Mouse (Mus musculus): ENCODE results near the gene Nudt16l1.
A peak's percentile ranks its signal among the peaks of the same experiment; 100 is the strongest.

Gene Nudt16l1

DNA sequence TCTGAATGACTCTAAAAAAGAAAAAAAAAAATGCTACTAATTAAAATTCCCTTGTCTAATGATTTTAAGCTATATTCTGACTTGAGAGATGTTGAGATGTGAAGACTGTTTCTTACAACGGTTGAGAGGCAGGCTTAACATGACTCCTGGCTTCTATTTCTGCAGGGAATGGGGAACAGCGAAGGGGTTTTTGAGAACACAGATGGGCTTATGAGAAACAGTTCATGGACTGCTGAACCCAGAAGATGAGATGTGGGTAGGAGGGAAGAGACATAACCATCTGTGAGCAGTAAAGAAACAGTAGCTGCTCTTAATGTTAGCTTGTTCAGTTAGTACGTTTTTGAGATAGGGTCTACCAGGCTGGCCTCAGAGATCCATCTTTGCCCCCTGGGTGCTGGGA lies 18.0 kb downstream of the Nudt16l1 start:
- no peak for DNase-seq (ENCODE audit: low spot score in 2 of 2)

DNA sequence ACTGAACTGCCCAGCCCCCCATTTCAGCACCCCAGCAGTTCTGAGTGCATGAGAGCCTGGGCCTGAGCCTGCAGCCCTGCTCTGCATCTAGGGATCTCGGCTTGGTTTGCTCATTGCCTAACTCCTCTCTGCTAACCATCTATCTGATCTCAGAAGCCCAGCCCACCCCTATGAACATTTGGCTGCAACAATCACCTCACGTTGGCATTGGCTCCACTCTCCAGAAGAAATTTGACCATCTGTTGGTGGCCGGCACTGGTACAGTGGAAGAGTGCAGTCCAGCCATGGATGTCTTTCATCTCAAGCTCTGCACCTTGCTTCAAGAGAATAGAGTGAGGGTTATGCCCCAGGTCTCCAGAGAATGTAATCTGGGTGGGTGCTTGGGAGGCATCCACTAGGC lies 18.9 kb downstream of the Nudt16l1 start:
- no peak for DNase-seq (ENCODE audit: low spot score in 2 of 2)

DNA sequence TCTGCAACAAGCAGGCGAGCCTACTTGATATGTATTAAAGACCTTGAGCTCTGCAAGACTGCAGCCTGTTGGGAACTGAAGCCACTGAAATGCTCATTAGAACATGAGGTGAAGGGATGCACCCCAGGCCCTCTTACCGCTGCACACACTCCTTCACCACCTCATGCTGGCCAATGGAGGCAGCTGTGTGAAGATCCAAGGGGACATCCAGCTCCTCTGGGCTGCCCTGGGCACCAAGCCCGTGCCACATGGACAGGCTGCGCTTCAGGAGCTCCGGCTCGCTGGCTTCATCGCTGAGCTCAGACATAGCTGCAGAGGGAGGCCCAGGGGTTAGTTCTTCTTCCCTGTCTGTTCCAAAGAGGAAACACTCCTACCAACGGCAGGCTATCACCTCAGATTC lies 21.7 kb downstream of the Nudt16l1 start:
- DNase-seq (ENCODE audit: low spot score in 2 of 2): no peak

DNA sequence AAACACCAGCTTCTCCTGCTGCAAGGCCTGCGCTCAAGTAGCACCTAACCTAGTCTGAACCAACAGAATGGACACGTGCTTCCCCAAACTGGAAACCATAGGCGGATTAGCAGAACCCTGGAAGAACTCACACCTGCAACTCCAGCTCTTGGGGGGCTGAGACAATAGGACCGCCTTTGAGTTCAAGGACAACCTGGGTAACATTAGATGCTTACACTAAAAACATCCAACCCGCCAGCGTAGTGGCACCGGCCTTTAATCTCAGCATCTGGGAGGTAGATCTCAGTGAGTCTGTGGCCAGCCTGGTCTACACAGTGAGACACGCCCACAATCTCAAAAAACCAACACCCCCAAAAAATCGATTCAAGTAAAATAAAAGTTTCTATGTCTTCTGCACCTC lies 24.8 kb downstream of the Nudt16l1 start:
- DNase-seq (ENCODE audit: low spot score in 2 of 2): no peak

DNA sequence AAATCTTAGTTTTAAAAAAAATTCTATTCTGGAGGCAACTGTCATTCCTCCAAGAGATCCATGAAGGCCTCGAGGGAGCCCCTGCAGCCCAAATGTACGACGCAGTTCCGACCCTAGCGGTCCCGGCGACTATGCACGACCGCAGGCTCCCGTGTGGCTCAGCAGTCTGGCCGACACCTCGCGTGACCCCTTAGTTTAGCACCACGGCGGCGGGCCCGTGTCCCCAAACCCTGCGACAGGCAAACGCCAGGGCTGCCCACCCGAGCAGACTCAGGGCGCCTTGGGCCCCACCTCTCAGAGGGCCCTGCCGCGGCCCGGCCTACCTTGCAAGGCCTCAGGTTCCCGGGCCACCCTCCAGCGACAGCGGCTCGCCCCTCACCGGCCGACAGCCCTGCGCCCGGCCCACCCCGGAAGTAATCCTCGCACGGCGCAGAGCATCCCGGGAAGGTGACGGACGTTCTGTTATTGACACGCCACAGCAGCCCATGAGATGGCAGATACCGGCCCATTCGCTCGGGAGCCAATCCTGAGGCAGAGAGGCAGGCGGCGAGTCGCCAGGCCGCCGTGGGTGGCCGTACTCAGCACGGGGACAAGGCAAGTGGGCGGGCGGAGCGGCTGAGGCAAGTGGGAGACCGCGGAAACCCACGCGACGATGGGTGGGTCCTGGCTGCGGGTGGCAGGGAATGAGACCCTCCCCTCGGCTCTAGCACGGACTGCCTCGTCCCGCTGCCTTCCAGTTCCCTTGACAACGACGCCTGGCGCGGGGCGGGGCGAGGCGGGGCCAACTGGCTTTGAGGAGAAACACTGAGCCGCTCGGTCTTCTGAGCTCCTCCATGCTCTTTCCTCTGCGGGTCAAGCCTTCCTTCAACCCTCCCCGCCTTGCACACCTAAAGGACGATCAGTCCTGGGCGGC lies 25.5 kb downstream of the Nudt16l1 start, which contains the start of gene Anks3:
Anks3 (minus strand) TSS at position 409 of the 913 bp plus-strand sequence.
- peak; percentile 89 to 90 for DNase-seq (ENCODE audit: low spot score in 2 of 2)

DNA sequence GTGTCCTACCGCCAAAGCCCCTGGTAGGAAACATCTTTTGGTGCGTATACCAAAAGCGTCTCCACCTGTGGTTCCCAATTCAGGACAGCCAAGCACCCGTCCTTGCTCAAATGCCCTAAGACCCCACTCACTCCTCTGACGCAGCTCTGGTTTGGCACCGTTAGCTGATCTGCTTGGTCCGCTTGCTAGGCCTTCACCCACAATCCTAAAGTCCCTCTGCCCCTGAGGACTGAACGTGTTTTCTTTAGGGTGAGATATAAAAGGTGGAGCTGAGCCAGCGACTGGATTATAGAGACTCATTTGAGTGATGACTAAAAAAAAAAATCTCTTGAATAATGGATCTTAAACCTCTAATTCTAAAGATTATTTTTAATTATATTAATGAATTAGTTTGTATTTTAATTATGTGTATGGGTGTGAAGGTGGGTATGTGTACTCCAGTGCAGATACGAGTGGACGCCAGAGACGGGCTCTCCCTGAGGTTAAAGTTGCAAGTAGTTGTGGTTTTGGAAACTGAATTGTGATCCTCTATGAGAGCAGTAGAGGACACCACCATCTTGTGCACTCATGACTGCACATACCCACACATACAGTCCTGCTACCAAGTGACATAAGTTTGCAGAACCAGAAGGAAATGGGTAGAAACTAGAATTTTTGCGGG lies 26.3 kb downstream of the Nudt16l1 start:
- DNase-seq (ENCODE audit: low spot score in 2 of 2): no peak

DNA sequence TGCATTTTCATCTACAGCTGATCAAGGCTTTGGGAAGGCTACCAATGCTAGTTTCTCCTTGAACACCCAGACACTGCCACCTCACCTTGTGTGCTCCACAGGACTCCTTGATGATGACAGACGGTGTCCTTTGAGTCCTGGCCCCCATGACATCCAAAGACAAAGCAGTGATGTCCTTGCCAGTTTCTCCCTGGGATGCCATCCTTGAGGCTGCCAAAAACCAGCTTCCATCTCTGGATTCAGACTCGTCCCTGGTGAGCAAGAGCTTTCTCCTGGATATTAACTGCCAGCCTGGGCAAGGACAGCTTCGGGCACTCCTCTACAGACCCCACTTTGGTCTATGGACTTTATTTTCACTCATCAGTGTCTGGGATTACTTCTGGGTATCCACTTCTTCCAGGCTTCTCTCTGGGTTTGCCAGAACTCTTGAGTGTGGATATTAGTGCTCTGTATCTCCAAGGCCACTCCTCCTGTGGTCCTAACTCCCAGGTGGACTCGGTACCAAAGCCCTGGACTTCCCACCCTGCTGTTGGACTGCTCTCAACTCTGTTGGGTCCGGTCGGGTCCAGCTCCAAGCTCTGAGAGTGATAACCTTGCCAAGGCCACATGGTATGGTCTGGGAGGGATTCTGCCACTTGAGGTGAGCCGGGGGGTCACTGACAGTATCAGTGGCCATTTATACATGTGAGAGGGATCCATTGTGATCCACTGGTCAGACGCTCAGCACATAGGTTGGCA lies 27.0 kb downstream of the Nudt16l1 start:
- no peak for DNase-seq (ENCODE audit: low spot score in 2 of 2)

- DNase-seq (ENCODE audit: low spot score in 2 of 2): no peak
Observed at GRCm38 (mm10) chr16:4968426-4968825, 29.9 kb downstream of the Nudt16l1 start.

DNA sequence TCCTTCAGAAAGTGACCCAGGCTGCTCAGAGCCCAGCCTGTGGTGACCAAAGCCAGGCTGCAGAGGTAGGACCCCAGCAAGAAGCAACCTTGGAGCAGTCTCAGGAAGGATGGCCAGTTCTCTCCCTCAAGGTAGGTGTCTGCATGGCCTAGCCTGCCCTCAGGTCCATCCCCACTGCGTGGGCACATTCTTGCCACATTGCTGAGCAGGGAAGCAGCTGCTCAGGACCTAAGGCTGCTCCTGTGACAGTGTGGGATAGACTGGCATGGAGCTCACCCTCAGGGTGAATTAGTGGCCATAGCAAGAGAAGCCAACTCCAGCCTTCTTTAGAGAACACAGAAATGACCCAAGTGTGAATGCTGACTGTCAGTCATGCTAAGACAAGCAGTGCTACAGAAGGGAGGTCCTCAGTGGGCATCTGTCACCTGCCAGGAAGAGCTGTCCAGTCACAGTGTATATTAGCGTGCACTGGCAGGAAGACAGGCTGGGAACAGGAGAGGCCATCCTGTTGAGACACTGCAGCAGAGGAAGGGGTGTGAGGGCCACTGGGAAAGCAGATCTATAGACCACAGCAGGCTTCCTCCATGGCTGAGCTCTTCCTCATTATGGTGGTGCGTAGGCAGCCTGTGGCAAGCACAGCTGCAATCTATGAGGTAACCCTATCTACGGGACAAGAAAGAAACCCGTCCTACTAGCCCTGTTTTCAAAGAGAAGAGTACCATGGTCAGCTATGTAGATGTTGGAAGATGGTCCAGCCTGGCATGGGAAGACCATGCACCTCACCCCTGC lies 30.7 kb downstream of the Nudt16l1 start:
- no peak for DNase-seq (ENCODE audit: low spot score in 2 of 2)

DNA sequence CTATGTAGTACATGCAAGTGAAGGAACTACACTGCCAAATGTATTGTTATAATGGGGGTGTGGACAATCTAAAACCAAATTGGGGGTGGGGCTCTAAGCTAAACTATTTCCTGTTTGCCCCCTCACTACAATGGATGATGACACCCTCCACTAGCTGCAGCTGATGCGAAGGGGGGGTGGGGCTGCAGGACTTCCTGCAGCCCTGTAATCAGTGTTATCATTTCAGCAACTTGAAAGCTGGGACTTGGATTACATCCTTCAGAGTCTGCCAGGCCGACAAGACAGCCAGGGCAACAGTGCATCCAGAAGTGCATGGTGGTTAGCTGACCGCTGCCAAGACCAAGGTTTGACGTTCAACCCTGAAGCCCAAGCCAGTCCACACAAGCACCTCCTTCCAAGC lies 33.1 kb downstream of the Nudt16l1 start:
- no peak for DNase-seq (ENCODE audit: low spot score in 2 of 2)

- DNase-seq (ENCODE audit: low spot score in 2 of 2): peak; percentile 25 to 31
Observed at GRCm38 (mm10) chr16:4974521-4974920, 36.0 kb downstream of the Nudt16l1 start.

DNA sequence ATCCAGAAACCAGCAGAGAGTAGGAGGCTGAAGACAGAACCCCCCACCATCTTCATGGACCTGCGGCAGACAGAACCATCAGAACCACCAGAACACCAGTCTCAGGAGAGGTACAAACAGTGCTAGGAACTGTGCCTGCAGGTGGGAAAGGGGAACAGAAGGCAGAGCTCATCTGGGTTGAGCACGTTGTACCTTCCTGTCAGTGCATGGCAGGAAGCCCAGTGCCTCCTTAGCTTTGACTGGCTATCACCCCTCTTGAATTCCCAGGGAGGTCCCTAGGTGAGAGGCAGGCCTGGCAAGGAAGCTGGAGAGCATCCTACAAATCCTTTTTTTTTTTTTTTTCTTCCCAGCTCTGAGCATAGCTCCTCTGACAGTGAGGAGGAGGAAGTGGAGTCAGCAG lies 37.6 kb downstream of the Nudt16l1 start:
- no peak for DNase-seq (ENCODE audit: low spot score in 2 of 2)

DNA sequence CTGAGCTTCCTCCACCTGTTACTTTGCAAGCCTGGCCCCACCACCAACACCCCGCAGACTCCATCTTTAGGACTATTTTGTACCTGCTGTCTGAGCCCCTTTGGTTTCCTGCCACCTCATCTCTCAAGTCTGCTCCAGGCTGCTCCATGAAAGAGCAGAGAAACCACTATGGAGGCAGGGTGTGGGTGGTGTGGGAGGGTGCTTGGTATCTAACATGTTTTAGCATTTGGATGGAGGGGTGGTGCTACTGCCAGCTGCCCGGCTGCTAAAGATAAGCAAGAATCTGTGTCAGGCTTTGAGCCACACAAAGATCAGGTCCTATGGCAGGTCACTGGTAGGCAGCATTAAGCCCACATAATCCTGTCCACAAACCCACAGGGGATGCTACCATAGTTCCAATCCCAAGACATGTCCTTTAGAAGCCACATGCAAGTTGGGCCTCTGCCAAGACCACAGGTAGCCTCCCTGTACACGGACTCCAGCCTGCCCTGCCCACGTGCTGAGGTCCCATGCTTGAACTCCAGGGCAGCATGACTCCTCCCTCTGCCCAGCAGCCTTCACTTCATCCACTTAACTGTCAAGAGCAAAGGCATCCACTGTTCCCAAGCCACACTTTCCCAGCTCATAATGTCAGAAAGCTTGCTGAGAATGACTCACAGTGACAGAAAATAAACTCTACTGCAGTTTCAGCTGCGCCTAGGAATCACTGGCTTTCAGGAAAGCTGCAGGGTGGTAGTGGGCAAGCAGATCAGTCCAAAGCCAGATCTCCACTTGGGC lies 39.9 kb downstream of the Nudt16l1 start:
- no peak for DNase-seq (ENCODE audit: low spot score in 2 of 2)

DNA sequence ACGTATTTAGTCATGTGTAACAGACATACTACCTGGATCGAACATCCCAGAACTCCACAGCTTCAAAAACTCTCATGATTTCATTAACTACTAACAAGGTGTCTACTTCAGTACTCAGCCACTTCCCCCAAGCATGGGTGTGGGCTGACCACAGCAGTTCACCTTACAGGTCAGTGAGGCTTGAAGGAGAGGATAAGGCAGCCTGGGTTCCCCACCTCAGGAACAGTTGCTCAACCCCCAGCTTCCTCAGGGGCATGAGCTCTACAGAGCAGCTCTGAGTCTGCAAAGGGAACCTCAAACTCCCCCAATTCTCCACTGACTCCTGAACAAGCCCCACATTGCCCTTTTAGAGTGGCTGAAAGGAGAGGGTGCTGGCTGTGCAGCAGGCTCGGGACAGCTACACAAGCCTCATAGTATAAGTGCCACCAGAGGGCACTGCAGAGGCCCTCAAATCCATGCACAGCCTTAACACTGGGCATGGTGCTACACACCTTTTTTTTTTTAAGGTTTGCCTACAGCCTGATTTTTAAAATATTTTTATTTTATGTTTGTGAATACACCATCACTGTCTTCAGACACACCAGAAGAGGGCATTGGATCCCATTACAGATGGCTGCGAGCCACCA lies 41.3 kb downstream of the Nudt16l1 start:
- no peak for DNase-seq (ENCODE audit: low spot score in 2 of 2)

- DNase-seq (ENCODE audit: low spot score in 2 of 2): no peak
Observed at GRCm38 (mm10) chr16:4984717-4985116, 46.2 kb downstream of the Nudt16l1 start.
